Mouse (Mus musculus) forebrain, embryonic 12.5 days (tissue): ENCODE results near the gene Kcnip4. TPM values are rescaled to one million over a fixed set of nuclear protein-coding genes. Genes with fewer than 3 reads are reported as not detected.

Experiments
- ATAC-seq: fragments of 200-750 bp; cut with Nextera tagmentation; 2 replicates; pipeline ENCODE4 v1.8.0; 2017; ENCODE audit warnings: moderate TSS enrichment; ENCODE audit not compliant: low FRiP score
- H3K27ac ChIP-seq: fragments of 300-500 bp; sonication (generic); 2 replicates; pipeline ENCODE4 v1.5.1; 2016; ENCODE audit warnings: mild to moderate bottlenecking
- H3K27me3 ChIP-seq: fragments of 300-500 bp; sonication (generic); 2 replicates; pipeline ENCODE4 v1.6.1; 2016; ENCODE audit warnings: mild to moderate bottlenecking
- H3K36me3 ChIP-seq: fragments of 300-500 bp; sonication (generic); replicated peaks from 2 replicates; pipeline ENCODE4 v1.6.1; 2016; ENCODE audit warnings: mild to moderate bottlenecking
- H3K4me1 ChIP-seq: fragments of 300-500 bp; sonication (generic); 2 replicates; pipeline ENCODE4 v1.6.1; 2016
- H3K4me2 ChIP-seq: fragments of 300-500 bp; sonication (generic); 2 replicates; pipeline ENCODE4 v1.6.1; 2016; ENCODE audit warnings: mild to moderate bottlenecking, moderate library complexity
- H3K4me3 ChIP-seq: fragments of 300-500 bp; sonication (generic); replicated peaks from 2 replicates; pipeline ENCODE4 v1.5.1; 2016; ENCODE audit warnings: mild to moderate bottlenecking
- H3K9ac ChIP-seq: fragments of 300-500 bp; sonication (generic); 2 replicates; pipeline ENCODE4 v1.6.1; 2016; ENCODE audit warnings: mild to moderate bottlenecking
- H3K9me3 ChIP-seq: fragments of 300-500 bp; sonication (generic); 2 replicates; pipeline ENCODE4 v1.6.1; 2016
- WGBS: fragments of 180-500 bp; shearing (Covaris S2); methylation state at CpG from one replicate; pipeline ENCODE4 v1.1.7; 2016; 5-methylcytosine and 5-hydroxymethylcytosine counted together
- polyA plus RNA-seq: library from polyadenylated mRNA; unstranded; fragments of >200 nt; fragmentation: Nextera tagmentation; extraction: Ambion mirVana; gene quantifications from 2 replicates; pipeline ENCODE4 v1.2.1, GENCODE M21; 2016

The Kcnip4 gene
- polyA plus RNA-seq, 1 experiment from 2014 or later: 2.2 TPM

GRCm38 (mm10) chr5:49460643-49461276 lies 63.9 kb downstream of the Kcnip4 start:
- Histone ChIP-seq H3K4me3 (no peak overlapping the region), H3K4me2 (no peak overlapping the region), H3K36me3 (no peaks in the 10 kb centered on the region), H3K27me3 (no peaks in the 10 kb centered on the region), H3K9me3 (no peaks in the 10 kb centered on the region), H3K9ac (no peak overlapping the region), H3K27ac (no peak overlapping the region), H3K4me1 (no peaks in the 10 kb centered on the region)
- 46% methylated on average over 6 of the region's 6 CpGs for WGBS
- ATAC-seq: no peak; the same call in 1 of the 2 replicates

DNA sequence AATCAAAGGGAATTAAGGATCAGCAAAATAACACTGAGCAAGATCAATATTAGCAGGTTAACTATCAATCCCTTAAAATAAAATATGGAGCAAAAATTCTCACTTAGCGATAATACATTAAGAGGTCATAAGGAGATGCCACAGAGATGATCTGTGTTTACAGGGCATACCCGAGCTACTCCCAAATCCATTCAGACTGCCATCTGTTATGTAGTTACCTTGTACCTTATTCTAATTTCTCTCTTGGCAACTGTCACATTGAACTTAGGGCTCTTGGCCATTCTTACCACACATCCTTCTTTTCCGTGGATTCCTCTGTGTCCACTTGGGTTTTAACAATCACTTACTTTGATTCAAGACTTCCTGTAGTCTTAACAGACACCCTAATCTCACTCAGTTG lies 71.6 kb downstream of the Kcnip4 start:
- WGBS: 82% methylated on average over 3 of the region's 3 CpGs
- H3K4me1 ChIP-seq: no peaks in the 10 kb centered on the region; the same call in 1 of the 2 replicates
- no peak overlapping the region for H3K27ac ChIP-seq
- no peak overlapping the region for H3K9ac ChIP-seq
- no peak for ATAC-seq
- H3K9me3 ChIP-seq: no peaks in the 10 kb centered on the region
- no peak overlapping the region for H3K4me2 ChIP-seq
- no peak overlapping the region for H3K4me3 ChIP-seq
- H3K27me3 ChIP-seq: no peaks in the 10 kb centered on the region
- H3K36me3 ChIP-seq: no peaks in the 10 kb centered on the region

GRCm38 (mm10) chr5:49451295-49451694 lies 73.4 kb downstream of the Kcnip4 start:
- H3K27me3 ChIP-seq: no peaks in the 10 kb centered on the region
- H3K4me1 ChIP-seq: no peaks in the 10 kb centered on the region; the same call in 1 of the 2 replicates
- H3K27ac ChIP-seq: no peak overlapping the region
- no peaks in the 10 kb centered on the region for H3K36me3 ChIP-seq
- no peak overlapping the region for H3K4me2 ChIP-seq
- no peaks in the 10 kb centered on the region for H3K9me3 ChIP-seq
- H3K4me3 ChIP-seq: no peak overlapping the region
- ATAC-seq: no peak
- H3K9ac ChIP-seq: no peak overlapping the region

GRCm38 (mm10) chr5:49450876-49451275 lies 73.8 kb downstream of the Kcnip4 start:
- Histone ChIP-seq H3K4me3 (no peak overlapping the region), H3K4me1 (no peaks in the 10 kb centered on the region; the same call in 1 of the 2 replicates), H3K9ac (no peak overlapping the region), H3K4me2 (no peak overlapping the region), H3K27me3 (no peaks in the 10 kb centered on the region), H3K27ac (no peak overlapping the region), H3K9me3 (no peaks in the 10 kb centered on the region), H3K36me3 (no peaks in the 10 kb centered on the region)
- no peak for ATAC-seq
- WGBS: 87% methylated on average over 3 of the region's 3 CpGs

GRCm38 (mm10) chr5:49437236-49437635 lies 87.5 kb downstream of the Kcnip4 start:
- no peaks in the 10 kb centered on the region for H3K4me1 ChIP-seq
- no peaks in the 10 kb centered on the region for H3K9me3 ChIP-seq
- no peak for ATAC-seq
- WGBS: 79% methylated on average over 2 of the region's 2 CpGs
- no peak overlapping the region for H3K4me2 ChIP-seq
- no peaks in the 10 kb centered on the region for H3K27me3 ChIP-seq
- H3K9ac ChIP-seq: no peak overlapping the region
- H3K27ac ChIP-seq: no peak overlapping the region
- no peak overlapping the region for H3K4me3 ChIP-seq
- no peaks in the 10 kb centered on the region for H3K36me3 ChIP-seq

DNA sequence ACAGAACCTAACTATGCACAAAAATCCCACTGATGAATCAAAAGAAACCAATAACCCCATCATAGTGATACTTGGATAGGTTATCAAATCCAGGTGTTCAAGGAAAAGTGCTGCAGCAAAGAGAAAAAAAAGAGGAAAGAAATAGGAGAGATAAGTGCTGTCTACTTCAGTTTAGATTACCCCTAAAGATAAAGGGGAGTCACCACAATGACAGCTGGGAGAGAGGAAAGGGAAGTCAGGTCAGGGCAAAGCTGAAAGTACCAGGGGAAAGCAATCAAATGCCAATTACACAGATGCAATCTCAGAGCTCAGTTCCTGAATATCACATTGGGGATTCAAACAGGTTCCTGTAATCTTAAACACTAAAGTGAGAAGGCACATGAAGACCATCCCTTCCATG lies 97.0 kb downstream of the Kcnip4 start:
- no peaks in the 10 kb centered on the region for H3K9me3 ChIP-seq
- H3K4me3 ChIP-seq: no peak overlapping the region
- H3K4me1 ChIP-seq: no peaks in the 10 kb centered on the region
- no peak overlapping the region for H3K27ac ChIP-seq
- H3K9ac ChIP-seq: no peak overlapping the region
- H3K36me3 ChIP-seq: no peaks in the 10 kb centered on the region
- no peaks in the 10 kb centered on the region for H3K27me3 ChIP-seq
- ATAC-seq: no peak
- H3K4me2 ChIP-seq: no peak overlapping the region

- Histone ChIP-seq H3K4me2 (no peak overlapping the region), H3K4me1 (no peaks in the 10 kb centered on the region)
- ATAC-seq: no peak
These were observed 105.0 kb downstream of the Kcnip4 start for GRCm38 (mm10) chr5:49419707-49420106.

GRCm38 (mm10) chr5:49408351-49408750 lies 116.4 kb downstream of the Kcnip4 start:
- 67% methylated on average over 1 of the region's 1 CpGs for WGBS
- no peaks in the 10 kb centered on the region for H3K4me1 ChIP-seq
- H3K4me2 ChIP-seq: no peak overlapping the region
- no peaks in the 10 kb centered on the region for H3K27me3 ChIP-seq
- H3K27ac ChIP-seq: no peak overlapping the region
- H3K4me3 ChIP-seq: no peak overlapping the region
- no peak overlapping the region for H3K9ac ChIP-seq
- no peaks in the 10 kb centered on the region for H3K36me3 ChIP-seq
- H3K9me3 ChIP-seq: no peaks in the 10 kb centered on the region
- no peak for ATAC-seq

More at GRCm38 (mm10) chr5:49419707-49420106, 105.0 kb downstream of the Kcnip4 start:
- Histone ChIP-seq H3K9ac (no peak overlapping the region), H3K27ac (no peak overlapping the region), H3K27me3 (no peaks in the 10 kb centered on the region), H3K9me3 (no peaks in the 10 kb centered on the region), H3K36me3 (no peaks in the 10 kb centered on the region), H3K4me3 (no peak overlapping the region)

DNA sequence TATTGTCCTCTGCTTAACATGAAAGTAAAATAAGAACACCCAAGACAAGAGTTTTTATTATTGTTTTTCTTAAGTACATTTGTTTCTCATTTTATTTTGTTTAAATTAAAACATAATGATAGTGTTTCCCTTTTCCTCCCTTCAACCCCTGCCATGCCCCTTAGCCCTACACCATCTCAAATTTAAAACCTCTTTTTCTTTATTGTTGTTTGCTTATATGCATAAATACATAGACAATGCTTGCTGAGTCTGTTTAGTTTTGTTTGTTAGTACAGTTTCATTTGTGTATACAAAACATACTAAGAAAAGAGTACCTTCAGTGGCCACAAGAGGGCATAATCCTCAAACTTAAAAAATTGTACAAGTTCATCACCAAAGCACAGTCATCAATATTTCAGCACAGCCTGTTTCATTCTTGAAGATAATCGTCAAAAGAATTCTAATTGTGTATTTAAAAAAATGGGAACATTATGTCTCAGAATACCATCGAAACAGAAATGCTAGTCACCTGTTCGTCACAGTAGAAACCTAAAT lies 154.1 kb downstream of the Kcnip4 start:
- Histone ChIP-seq H3K4me1 (no peaks in the 10 kb centered on the region), H3K4me3 (no peak overlapping the region), H3K9me3 (no peaks in the 10 kb centered on the region), H3K27me3 (no peaks in the 10 kb centered on the region), H3K36me3 (no peaks in the 10 kb centered on the region), H3K27ac (no peak overlapping the region), H3K4me2 (no peak overlapping the region), H3K9ac (no peak overlapping the region)
- peak; percentile 61; the same call in 1 of the 2 replicates for ATAC-seq
- WGBS: 53% methylated on average over 3 of the region's 3 CpGs

GRCm38 (mm10) chr5:49368636-49369423 lies 155.9 kb downstream of the Kcnip4 start:
- Histone ChIP-seq H3K4me3 (no peak overlapping the region), H3K9ac (no peak overlapping the region), H3K27ac (no peak overlapping the region), H3K27me3 (no peaks in the 10 kb centered on the region), H3K36me3 (no peaks in the 10 kb centered on the region), H3K4me1 (no peaks in the 10 kb centered on the region), H3K4me2 (no peak overlapping the region), H3K9me3 (no peaks in the 10 kb centered on the region)
- 50% methylated on average over 13 of the region's 13 CpGs for WGBS
- ATAC-seq: no peak

DNA sequence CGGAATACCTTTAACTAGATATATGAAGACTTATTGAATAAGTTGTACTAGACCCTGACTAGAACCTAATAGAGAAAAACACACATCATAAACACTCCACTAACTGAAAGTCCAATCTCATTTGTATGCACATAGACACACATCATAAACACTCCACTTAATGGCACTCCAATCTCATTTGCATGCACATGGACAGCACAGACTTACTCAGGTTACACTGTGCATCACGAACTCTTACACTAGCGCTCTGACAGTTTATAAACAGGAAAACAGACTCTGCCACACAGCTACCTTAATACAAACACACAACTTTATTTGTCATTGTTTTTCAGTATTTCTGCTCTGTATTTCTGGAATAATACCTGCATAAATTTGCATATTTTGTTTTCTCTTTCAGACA lies 168.3 kb downstream of the Kcnip4 start:
- ATAC-seq: peak; percentile 75
- Histone ChIP-seq H3K36me3 (no peaks in the 10 kb centered on the region), H3K4me3 (no peak overlapping the region), H3K9ac (no peak overlapping the region), H3K9me3 (no peaks in the 10 kb centered on the region), H3K27me3 (no peaks in the 10 kb centered on the region), H3K4me2 (no peak overlapping the region), H3K4me1 (no peaks in the 10 kb centered on the region), H3K27ac (no peak overlapping the region)
- WGBS: 66% methylated on average over 3 of the region's 3 CpGs

DNA sequence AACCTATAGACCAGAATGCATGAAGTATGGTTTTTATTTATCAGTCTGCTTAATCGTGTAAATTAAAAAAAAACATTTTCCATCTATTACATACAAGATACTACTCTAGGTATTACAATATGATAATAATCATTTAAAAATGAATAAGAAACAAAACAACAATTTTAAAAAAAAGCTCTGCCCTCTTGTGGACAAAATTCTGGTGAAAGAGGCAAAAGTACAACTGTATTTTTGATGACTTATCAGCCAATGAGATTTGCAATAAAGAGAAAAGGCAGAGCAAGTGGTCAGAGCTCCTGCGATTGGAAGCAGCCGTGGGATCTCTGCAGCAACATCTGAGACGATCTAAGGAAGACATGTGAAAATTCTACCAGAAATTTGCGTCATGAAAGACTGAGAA lies 172.6 kb downstream of the Kcnip4 start:
- ATAC-seq: no peak
- H3K36me3 ChIP-seq: no peaks in the 10 kb centered on the region
- no peak overlapping the region for H3K9ac ChIP-seq
- H3K4me3 ChIP-seq: no peak overlapping the region
- H3K27ac ChIP-seq: no peak overlapping the region
- WGBS: 75% methylated on average over 5 of the region's 5 CpGs
- H3K4me1 ChIP-seq: no peaks in the 10 kb centered on the region
- H3K9me3 ChIP-seq: no peaks in the 10 kb centered on the region
- H3K27me3 ChIP-seq: no peaks in the 10 kb centered on the region
- no peak overlapping the region for H3K4me2 ChIP-seq
